12 mouse cellular contexts compared by ENCODE assay signal in the genomic region with DNA sequence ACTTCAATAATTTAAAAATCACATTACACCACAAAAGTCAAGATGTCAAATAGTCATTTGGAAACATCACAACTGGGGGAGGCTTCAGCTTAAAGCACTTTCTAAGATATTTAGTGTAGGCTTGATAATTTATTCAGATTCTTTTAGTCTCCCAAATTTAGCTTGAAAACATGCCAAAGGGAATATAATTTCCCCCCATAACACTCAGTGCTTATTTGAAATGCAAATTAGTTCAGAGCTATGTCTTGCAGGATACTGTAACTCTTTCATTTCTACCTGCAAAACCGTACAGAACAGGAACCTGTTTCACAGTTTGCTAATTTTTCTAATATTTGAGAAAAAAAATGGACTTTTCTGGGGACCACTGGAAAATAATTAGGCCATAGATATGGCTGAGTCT.
"Had no signal": no experiment of that assay in that cellular context is flagged by ENCODE, and none has a peak within 500 bp of the region (broad histone marks: within the 10 kb centered on the region; RNA-seq: fewer than 3 reads in every experiment).

No protein-coding gene starts in this region.

- H3K36me3 ChIP-seq: limb, embryonic 12.5 days; liver, embryonic 13.5 days; lung, embryonic 15.5 days; midbrain, embryonic 12.5 days; neural tube, embryonic 12.5 days had no signal

- H3K4me2 ChIP-seq: limb, embryonic 12.5 days; liver, embryonic 13.5 days; lung, embryonic 15.5 days; midbrain, embryonic 12.5 days; neural tube, embryonic 12.5 days had no signal

- H3K4me1 ChIP-seq: limb, embryonic 12.5 days; liver, embryonic 13.5 days; lung, embryonic 15.5 days; megakaryocyte, embryonic 14.5 days; midbrain, embryonic 12.5 days; neural tube, embryonic 12.5 days had no signal

- H3K9me3 ChIP-seq: limb, embryonic 12.5 days; liver, embryonic 13.5 days; lung, embryonic 15.5 days; megakaryocyte, embryonic 14.5 days; midbrain, embryonic 12.5 days; neural tube, embryonic 12.5 days had no signal

- ATAC-seq: liver, postnatal 0 days had no signal

- H3K27me3 ChIP-seq: limb, embryonic 12.5 days; liver, embryonic 13.5 days; lung, embryonic 15.5 days; megakaryocyte, embryonic 14.5 days; midbrain, embryonic 12.5 days; neural tube, embryonic 12.5 days had no signal

- DNase-seq: kidney, postnatal 25 days; liver; liver, embryonic 13.5 days; liver, postnatal 0 days; lung, postnatal 14 days; thymus, postnatal 36 days had no signal

- H3K9ac ChIP-seq: limb, embryonic 12.5 days; liver, embryonic 13.5 days; liver, postnatal 0 days; lung, embryonic 15.5 days; midbrain, embryonic 12.5 days; neural tube, embryonic 12.5 days had no signal

- H3K27ac ChIP-seq: limb, embryonic 12.5 days; liver, embryonic 13.5 days; lung, embryonic 15.5 days; macrophage; midbrain, embryonic 12.5 days; neural tube, embryonic 12.5 days had no signal

- H3K4me3 ChIP-seq: limb, embryonic 12.5 days; liver, embryonic 13.5 days; lung, embryonic 15.5 days; megakaryocyte, embryonic 14.5 days; midbrain, embryonic 12.5 days; neural tube, embryonic 12.5 days had no signal
